Mouse (Mus musculus) lung, embryonic 16.5 days (tissue): ENCODE data around the gene Ccdc124. TPM values are rescaled to one million over a fixed set of nuclear protein-coding genes. Genes with fewer than 3 reads are reported as not detected.

ENCODE experiments used
- ATAC-seq: fragments of 200-750 bp; cut with Nextera tagmentation; 2 replicates; pipeline ENCODE4 v1.8.0; 2017; ENCODE audit warnings: low read depth, mild to moderate bottlenecking, moderate library complexity
- H3K27ac ChIP-seq: fragments of 300-500 bp; sonication (generic); 2 replicates; pipeline ENCODE4 v1.5.1; 2014; ENCODE audit warnings: mild to moderate bottlenecking, control low read depth, low read length
- H3K27me3 ChIP-seq: fragments of 300-500 bp; sonication (generic); 2 replicates; pipeline ENCODE4 v1.6.1; 2014; ENCODE audit warnings: low read depth, low read length, mixed read lengths; ENCODE audit not compliant: control insufficient read depth, insufficient read depth
- H3K36me3 ChIP-seq: fragments of 300-500 bp; sonication (generic); 2 replicates; pipeline ENCODE4 v1.6.1; 2014; ENCODE audit warnings: low read length; ENCODE audit not compliant: control insufficient read depth, insufficient read depth
- H3K4me1 ChIP-seq: fragments of 300-500 bp; sonication (generic); replicated peaks from 2 replicates; pipeline ENCODE4 v1.6.1; 2014; ENCODE audit warnings: low read length, mixed read lengths; ENCODE audit not compliant: control insufficient read depth, insufficient read depth
- H3K4me2 ChIP-seq: fragments of 300-500 bp; sonication (generic); 2 replicates; pipeline ENCODE4 v1.6.1; 2014; ENCODE audit warnings: low read depth, low read length, control low read depth
- H3K4me3 ChIP-seq: fragments of 300-500 bp; sonication (generic); 2 replicates; pipeline ENCODE4 v1.5.1; 2014; ENCODE audit warnings: mild to moderate bottlenecking, low read length, control low read depth
- H3K9ac ChIP-seq: fragments of 300-500 bp; sonication (generic); 2 replicates; pipeline ENCODE4 v1.6.1; 2014; ENCODE audit warnings: low read length, control low read depth
- H3K9me3 ChIP-seq: fragments of 300-500 bp; sonication (generic); 2 replicates; pipeline ENCODE4 v1.6.1; 2016; ENCODE audit warnings: low read length; ENCODE audit not compliant: control insufficient read depth
- WGBS: fragments of 180-500 bp; shearing (Covaris S2); extraction: QIAGEN DNeasy Blood & Tissue Kit; methylation state at CpG from one replicate; pipeline ENCODE4 v1.1.7; 2014; 5-methylcytosine and 5-hydroxymethylcytosine counted together
- polyA plus RNA-seq: library from polyadenylated mRNA; unstranded; fragments of >200 nt; fragmentation: Nextera tagmentation; extraction: Ambion mirVana; gene quantifications from 2 replicates; pipeline ENCODE4 v1.2.1, GENCODE M21; 2015

Gene Ccdc124
- polyA plus RNA-seq, 1 experiment from 2014 or later = 106 TPM

DNA sequence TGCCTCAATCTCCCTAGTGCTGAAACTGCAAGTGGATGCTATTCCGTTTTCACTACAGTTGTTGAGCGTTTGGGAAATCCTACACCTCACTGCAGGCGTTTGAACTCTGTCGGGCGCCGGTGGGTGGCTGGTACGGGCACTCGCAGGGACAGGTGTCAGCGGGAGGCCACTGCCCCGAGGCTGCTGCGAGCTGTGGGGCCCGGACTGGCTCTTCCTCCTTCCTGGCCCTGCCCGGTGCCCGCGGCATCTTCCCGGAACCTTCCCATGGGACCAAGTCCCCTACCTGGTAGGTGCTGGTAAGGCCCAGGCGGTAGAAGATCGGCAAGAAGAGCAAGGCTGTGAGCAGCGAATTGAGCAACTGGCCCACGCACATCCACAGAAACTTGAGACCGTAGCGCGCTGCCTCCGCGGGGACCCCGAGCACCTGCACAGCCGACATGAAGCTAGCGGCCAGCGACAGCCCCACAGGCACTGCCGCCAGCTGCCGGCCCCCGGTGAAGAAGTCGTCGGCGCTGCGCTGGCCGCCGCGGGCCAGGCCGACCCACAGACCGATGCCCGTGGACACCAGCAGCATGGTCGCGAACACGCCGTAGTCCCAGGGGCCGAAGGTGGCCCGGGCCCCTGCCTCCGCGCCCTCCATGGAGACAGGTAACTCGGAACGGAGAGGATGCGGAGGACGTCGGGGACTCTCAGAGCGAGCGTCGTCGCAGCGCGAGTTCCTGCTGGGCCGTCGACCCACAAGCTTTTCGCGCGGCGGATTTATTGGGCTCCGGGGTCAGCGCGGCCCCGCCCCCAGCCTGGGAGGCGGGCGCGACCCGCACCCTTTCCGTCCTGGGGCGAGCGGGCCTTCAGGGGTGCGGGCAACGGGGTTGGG, 18.5 kb upstream of the Ccdc124 start, which contains the start of gene Slc5a5:
Gene Slc5a5 (minus strand): TSS at position 736 of the 874 bp plus-strand sequence.
- ATAC-seq = no peak
- peaks cover 17% of the 10 kb centered on the region for H3K4me1 ChIP-seq
- H3K27ac ChIP-seq = no peak within 1 kb of the TSS
- H3K9ac ChIP-seq = peak within 1 kb of the TSS; percentile 33; the same call in 1 of the 2 replicates
- 4% methylated on average over 75 of the region's 80 CpGs for WGBS
- peak within 1 kb of the TSS; percentile 51 for H3K4me2 ChIP-seq
- H3K4me3 ChIP-seq = peak within 1 kb of the TSS; percentile 24
- H3K36me3 ChIP-seq = peaks cover 18% of the 10 kb centered on the region
- no peaks in the 10 kb centered on the region for H3K9me3 ChIP-seq
- peaks cover 34% of the 10 kb centered on the region for H3K27me3 ChIP-seq

DNA sequence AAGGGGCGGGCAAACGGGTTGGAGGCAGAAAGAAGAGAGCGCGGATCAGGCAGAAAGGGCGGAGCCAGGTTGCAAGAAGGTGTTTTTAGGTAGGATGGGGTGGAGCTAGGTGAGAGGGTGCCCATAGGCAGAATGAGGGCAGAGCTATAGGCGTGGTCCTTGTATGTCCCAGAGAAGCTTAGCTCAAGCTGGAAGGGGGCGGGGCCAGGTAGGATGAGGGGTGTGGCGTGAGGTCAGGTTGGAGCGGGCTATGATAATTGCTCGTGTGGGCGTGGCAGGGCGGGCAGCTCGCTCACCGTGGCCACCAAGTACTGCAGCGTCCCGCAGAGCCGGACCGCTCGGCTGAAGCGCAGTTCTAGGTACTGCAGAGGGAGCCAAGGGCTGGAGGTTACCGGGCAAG, 17.6 kb upstream of the Ccdc124 start:
- Histone ChIP-seq H3K9ac (no peak overlapping the region), H3K27me3 (peaks cover 34% of the 10 kb centered on the region), H3K4me2 (peak overlapping the region; percentile 25; the same call in 1 of the 2 replicates), H3K4me3 (no peak overlapping the region), H3K4me1 (peaks cover 16% of the 10 kb centered on the region), H3K36me3 (peaks cover 18% of the 10 kb centered on the region), H3K27ac (no peak overlapping the region), H3K9me3 (no peaks in the 10 kb centered on the region)
- ATAC-seq = peak; percentile 46
- WGBS = 7% methylated on average over 21 of the region's 21 CpGs

DNA sequence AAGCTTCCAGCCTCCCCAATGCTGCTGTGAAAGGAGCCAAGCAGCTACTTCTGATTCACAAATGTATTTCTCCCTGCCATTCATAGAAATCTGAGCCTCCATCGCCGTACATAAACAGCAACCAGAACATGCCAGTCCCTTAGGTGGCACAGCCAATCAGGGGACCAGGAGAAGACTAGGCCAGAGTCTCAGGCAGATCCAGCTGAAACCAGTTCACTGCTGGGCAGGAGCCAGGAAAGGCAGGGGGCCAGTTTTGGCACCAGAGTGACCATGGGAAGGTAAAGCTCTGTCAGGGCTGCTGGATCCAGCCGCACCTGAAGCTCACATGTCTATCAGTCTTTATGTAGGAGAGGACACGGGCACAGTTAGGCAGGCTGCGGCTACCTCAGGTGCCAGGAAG, 16.9 kb upstream of the Ccdc124 start:
- ATAC-seq = no peak
- H3K27ac ChIP-seq = no peak overlapping the region
- H3K9ac ChIP-seq = no peak overlapping the region
- H3K4me3 ChIP-seq = no peak overlapping the region
- H3K36me3 ChIP-seq = peaks cover 17% of the 10 kb centered on the region
- peaks cover 34% of the 10 kb centered on the region for H3K27me3 ChIP-seq
- H3K9me3 ChIP-seq = no peaks in the 10 kb centered on the region
- 87% methylated on average over 5 of the region's 5 CpGs for WGBS
- H3K4me2 ChIP-seq = no peak overlapping the region
- peaks cover 9% of the 10 kb centered on the region for H3K4me1 ChIP-seq

DNA sequence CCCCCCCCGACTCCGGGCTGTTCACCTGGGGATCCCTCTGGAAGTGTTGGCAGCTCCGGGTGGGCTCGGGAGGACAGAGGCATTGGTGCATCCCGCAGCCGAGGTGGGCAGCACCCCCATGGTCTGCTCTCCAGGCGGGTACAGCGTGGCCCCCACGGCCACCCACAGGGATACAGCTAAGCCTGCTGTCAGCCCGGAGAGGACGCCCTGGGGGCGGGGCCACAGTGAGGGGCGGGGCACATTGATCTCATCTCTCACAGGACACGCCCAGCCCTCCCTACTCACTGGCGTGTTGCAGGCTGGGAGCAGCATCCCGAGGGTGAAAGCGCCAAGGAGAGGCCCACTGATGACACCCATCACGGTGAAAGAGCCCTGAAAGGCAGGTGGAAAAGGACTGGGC, 13.9 kb upstream of the Ccdc124 start:
- no peak for ATAC-seq
- peaks cover 7% of the 10 kb centered on the region for H3K4me1 ChIP-seq
- no peak overlapping the region for H3K9ac ChIP-seq
- H3K4me2 ChIP-seq = no peak overlapping the region
- H3K4me3 ChIP-seq = no peak overlapping the region
- H3K36me3 ChIP-seq = no peaks in the 10 kb centered on the region
- H3K27ac ChIP-seq = no peak overlapping the region
- WGBS = 2% methylated on average over 16 of the region's 18 CpGs
- H3K27me3 ChIP-seq = peaks cover 23% of the 10 kb centered on the region
- H3K9me3 ChIP-seq = no peaks in the 10 kb centered on the region

DNA sequence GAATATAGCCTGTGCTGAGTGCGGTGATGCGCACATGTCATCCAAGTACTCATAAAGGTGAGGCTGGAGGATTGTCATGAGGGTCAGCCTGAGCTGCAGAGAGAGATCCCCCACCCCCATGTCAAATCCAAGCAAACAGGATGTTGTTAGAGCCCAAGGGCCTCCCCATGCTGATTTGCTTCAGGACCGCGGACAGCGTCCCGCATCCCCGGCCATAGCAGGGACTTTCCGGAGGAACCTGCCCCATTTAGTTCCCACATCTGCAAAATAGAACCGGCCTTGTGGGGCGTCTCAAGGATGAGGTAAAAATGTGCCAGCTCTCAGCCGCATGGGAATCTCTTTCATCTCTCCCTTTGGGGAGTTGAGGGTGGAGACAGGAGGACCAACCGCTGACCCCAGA, 11.9 kb upstream of the Ccdc124 start:
- WGBS = 15% methylated on average over 12 of the region's 12 CpGs
- Histone ChIP-seq H3K27ac (no peak overlapping the region), H3K36me3 (no peaks in the 10 kb centered on the region), H3K9me3 (no peaks in the 10 kb centered on the region), H3K9ac (no peak overlapping the region), H3K4me1 (no peaks in the 10 kb centered on the region; the same call in none of the 2 replicates), H3K27me3 (peaks cover 2% of the 10 kb centered on the region; the same call in 1 of the 2 replicates), H3K4me2 (no peak overlapping the region), H3K4me3 (no peak overlapping the region)
- no peak for ATAC-seq

DNA sequence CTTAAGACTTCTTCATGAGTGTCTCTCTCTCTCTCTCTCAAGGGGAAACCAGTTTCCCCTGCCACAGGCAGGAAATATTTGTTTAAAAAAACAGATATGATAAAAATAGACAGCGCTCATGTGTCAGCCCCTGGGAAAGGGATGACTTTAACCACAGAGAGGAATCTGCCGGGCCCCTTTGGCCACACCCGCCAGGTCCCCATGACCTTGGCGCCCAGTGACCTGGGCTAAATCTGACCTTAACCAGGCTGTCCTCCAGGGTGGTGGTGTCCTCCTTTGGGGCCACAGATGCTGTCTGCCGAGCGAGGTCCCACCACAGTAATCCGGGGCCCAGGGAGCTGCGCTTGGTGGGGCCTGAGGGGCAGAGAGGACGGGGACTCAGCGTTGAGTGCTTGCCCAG, 10.9 kb upstream of the Ccdc124 start:
- Histone ChIP-seq H3K27ac (no peak overlapping the region), H3K9ac (no peak overlapping the region), H3K27me3 (no peaks in the 10 kb centered on the region), H3K4me1 (peaks cover 5% of the 10 kb centered on the region), H3K4me2 (no peak overlapping the region), H3K36me3 (no peaks in the 10 kb centered on the region), H3K4me3 (no peak overlapping the region), H3K9me3 (no peaks in the 10 kb centered on the region)
- WGBS = 72% methylated on average over 10 of the region's 10 CpGs
- no peak for ATAC-seq

DNA sequence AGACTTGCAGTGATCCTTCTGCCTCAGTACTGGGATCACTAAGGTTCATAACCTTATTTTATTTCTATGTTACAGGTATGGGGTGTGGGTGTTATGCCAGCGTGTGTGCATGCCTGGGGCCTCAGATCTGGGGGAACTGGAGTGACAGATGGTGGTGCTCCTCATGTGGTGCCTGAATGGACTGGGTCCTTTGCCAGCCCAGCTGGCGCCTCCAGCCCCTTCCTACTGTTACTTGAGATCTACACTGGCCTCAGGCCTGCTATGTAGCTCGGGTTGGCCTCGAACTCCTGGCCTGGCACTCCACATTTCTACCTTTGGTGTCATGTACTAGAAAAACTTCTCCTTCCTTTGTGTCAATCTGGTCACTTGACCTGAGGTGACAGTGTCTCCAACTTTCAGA, 10.5 kb upstream of the Ccdc124 start:
- Histone ChIP-seq H3K27ac (no peak overlapping the region), H3K27me3 (no peaks in the 10 kb centered on the region), H3K9me3 (no peaks in the 10 kb centered on the region), H3K36me3 (no peaks in the 10 kb centered on the region), H3K4me2 (no peak overlapping the region), H3K9ac (no peak overlapping the region), H3K4me3 (no peak overlapping the region), H3K4me1 (peaks cover 5% of the 10 kb centered on the region)
- ATAC-seq = no peak
- WGBS = 78% methylated on average over 4 of the region's 4 CpGs

DNA sequence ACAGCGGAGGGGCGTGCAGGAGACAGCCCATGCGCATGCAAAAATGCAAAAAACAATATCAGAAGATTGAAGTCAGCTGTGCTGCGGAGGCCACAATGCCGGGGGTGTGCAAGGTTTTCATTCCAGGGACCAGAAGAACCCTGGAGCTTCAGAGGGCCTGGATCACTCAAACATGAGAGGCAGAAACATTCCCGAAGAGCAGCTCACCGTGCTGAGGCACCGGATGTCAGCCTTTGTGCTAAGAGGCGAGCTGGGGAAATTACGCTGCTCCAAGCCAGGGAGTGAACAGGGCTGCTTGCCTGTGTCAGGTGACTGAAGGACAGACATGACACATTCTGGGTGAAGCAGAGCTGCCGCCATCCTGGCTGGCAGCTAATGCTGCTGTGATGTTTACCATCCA, 6.8 kb upstream of the Ccdc124 start:
- H3K4me1 ChIP-seq = peaks cover 5% of the 10 kb centered on the region
- no peak for ATAC-seq
- no peak overlapping the region for H3K4me3 ChIP-seq
- 18% methylated on average over 11 of the region's 11 CpGs for WGBS
- H3K27ac ChIP-seq = no peak overlapping the region
- no peak overlapping the region for H3K4me2 ChIP-seq
- H3K36me3 ChIP-seq = no peaks in the 10 kb centered on the region
- no peaks in the 10 kb centered on the region for H3K27me3 ChIP-seq
- H3K9ac ChIP-seq = no peak overlapping the region
- H3K9me3 ChIP-seq = no peaks in the 10 kb centered on the region

DNA sequence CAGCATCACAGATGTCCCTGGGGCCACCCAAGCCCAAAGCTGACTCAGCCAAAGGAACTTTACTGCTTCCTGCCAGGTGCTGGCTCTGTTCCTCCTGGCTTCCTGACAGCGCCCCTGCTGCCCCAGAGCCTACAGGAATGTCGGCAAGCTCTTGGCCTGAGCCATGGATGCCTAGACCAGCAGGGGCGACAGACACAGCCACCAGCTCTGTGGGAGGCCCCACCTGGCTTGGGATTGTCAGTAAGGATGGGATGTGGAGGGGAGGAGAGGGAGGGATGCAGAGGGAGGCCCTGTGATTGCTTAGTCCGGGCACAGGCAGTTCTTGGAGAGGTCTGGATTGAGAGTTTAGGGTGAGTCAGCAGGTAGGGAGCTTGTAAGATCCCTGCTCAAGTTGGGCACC, 6.4 kb upstream of the Ccdc124 start:
- ATAC-seq = no peak

More for the DNA sequence above, 6.4 kb upstream of the Ccdc124 start:
- Histone ChIP-seq H3K36me3 (no peaks in the 10 kb centered on the region), H3K4me3 (no peak overlapping the region), H3K9me3 (no peaks in the 10 kb centered on the region), H3K4me2 (no peak overlapping the region), H3K27ac (no peak overlapping the region), H3K9ac (no peak overlapping the region), H3K4me1 (peaks cover 5% of the 10 kb centered on the region), H3K27me3 (no peaks in the 10 kb centered on the region)
- 5% methylated on average over 4 of the region's 4 CpGs for WGBS
